Mouse (Mus musculus) cerebellum, adult 2 months (tissue): ENCODE measurements around the gene Adamts18. TPM values are rescaled to one million over a fixed set of nuclear protein-coding genes. Genes with fewer than 3 reads are reported as not detected.

Source experiments
- DNase-seq, 2 experiments: peaks; one replicate each; pipeline ENCODE4 v3.0.0; 2021
- H3K27ac ChIP-seq: fragments of 200-500 bp; 2 replicates; pipeline ENCODE4 v1.5.1; 2012; ENCODE audit warnings: low read length, control low read depth, inconsistent platforms; ENCODE audit not compliant: insufficient read depth
- H3K27me3 ChIP-seq: fragments of 200-500 bp; 2 replicates; pipeline ENCODE4 v1.6.1; 2012; ENCODE audit warnings: inconsistent platforms, mild to moderate bottlenecking, low read length, moderate library complexity; ENCODE audit not compliant: control insufficient read depth, insufficient read depth
- H3K4me1 ChIP-seq: fragments of 200-500 bp; 2 replicates; pipeline ENCODE4 v1.6.1; 2011; ENCODE audit warnings: low read length; ENCODE audit not compliant: control insufficient read depth, insufficient read depth
- H3K4me3 ChIP-seq: fragments of 200-500 bp; replicated peaks from 2 replicates; pipeline ENCODE3; 2011; ENCODE audit warnings: mild to moderate bottlenecking, low read depth, low read length, control low read depth; ENCODE audit not compliant: insufficient read depth
- CTCF ChIP-seq: fragments of 200-500 bp; IDR thresholded peaks from 2 replicates; pipeline ENCODE4 v1.5.1; 2011; ENCODE audit warnings: low read depth, mild to moderate bottlenecking, control low read depth, low read length, moderate library complexity, borderline replicate concordance; ENCODE audit not compliant: insufficient read depth
- POLR2A ChIP-seq: fragments of 200-500 bp; IDR thresholded peaks from 2 replicates; pipeline ENCODE4 v1.6.1; 2011; ENCODE audit warnings: low read length, control low read depth, borderline replicate concordance; ENCODE audit not compliant: insufficient read depth
- WGBS: fragments of 180-500 bp; shearing (Covaris S2); methylation state at CpG from one replicate; pipeline ENCODE4 v1.1.7; 2018; 5-methylcytosine and 5-hydroxymethylcytosine counted together
- polyA plus RNA-seq: library from polyadenylated mRNA; depleted of rRNA; stranded (reverse); fragments of >200 nt; gene quantifications from 2 replicates; pipeline ENCODE4 v1.2.3, GENCODE M21; 2012

Adamts18 gene
- polyA plus RNA-seq, 1 experiment, result 9.6 TPM

DNA sequence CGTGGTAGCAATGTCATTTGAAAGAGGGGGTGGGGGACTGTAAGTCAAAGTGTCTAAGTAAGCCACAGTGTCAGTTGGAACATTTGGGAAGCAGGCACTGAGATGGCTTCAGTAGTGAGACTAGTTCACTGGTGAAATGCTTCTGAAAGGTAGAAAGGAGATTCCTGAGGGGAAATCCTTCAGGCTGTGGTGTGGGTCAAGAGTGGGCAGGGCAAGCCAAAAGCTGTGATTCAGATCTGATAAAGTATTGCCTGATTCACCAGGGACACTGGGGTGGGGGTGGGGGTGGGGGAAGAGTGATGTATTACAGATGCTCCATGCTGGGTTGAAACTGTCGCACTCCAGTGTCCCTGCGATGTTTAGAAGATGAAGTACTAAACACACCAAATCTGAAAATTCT is 173.9 kb downstream of the Adamts18 start:
- H3K4me3 ChIP-seq, result no peak overlapping the region
- 80% methylated on average over 3 of the region's 3 CpGs for WGBS
- no peak for TF ChIP-seq CTCF
- TF ChIP-seq POLR2A, result no peak

DNA sequence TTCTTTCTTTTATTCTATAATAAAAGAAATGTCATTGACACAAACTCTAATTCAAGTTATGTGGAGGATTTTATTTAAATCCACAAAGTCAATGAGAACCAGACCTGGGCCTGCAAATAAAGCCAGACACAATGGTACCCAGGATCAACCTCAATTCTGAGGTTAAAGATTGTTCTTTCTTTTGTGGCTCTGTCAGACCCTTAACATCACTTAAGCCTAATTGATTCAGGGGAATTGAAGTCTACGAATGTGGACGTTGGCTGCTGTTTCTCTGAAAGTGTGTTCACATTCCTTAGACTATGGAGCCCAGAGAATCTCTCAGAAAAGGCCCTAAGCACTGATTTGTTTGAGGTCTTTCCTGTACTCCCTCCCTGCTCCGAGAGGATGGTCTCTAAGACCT is 175.2 kb downstream of the Adamts18 start:
- Histone ChIP-seq H3K27me3 (no peaks in the 10 kb centered on the region), H3K4me3 (no peak overlapping the region), H3K27ac (no peak overlapping the region), H3K4me1 (peaks cover 4% of the 10 kb centered on the region; the same call in 1 of the 2 replicates)
- no peak for TF ChIP-seq POLR2A
- no peak for TF ChIP-seq CTCF
- WGBS, result 84% methylated on average over 3 of the region's 3 CpGs
- no peak for DNase-seq

More for the DNA sequence above, 173.9 kb downstream of the Adamts18 start:
- Histone ChIP-seq H3K4me1 (peaks cover 4% of the 10 kb centered on the region; the same call in 1 of the 2 replicates), H3K27me3 (no peaks in the 10 kb centered on the region), H3K27ac (no peak overlapping the region)
- DNase-seq, result no peak

DNA sequence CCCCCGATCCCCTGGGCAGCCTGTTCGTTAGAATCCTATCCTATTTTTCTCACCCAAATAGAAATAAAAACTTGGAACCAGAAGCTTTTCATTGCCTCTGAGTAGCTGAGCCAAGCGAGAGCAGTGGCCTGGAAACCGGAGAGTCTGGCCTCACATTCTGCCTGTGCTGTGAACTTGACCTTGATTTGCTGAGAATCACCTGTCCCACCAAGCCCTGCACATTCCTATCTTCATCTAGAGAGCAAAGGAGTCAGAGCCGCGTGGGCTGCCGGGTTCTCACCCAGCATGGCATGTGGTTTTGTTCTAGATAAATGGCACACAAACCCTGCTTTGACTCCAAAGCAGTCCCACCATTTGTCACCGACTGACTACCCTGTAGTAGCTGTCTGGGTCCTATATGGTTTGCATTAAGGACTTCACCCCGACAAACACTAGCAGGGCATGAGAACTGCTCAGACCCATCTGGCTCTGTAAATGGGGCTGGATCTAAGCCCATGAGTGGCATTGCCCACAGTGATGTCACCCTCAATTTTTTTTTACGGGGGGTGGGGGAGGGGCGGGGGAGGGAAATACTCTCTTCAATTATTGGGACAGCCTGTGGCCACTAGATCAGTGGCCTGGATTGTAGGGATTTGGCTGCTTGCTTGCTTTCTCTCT is 175.8 kb downstream of the Adamts18 start:
- WGBS, result 20% methylated on average over 11 of the region's 11 CpGs
- Histone ChIP-seq H3K27me3 (no peaks in the 10 kb centered on the region), H3K4me1 (peaks cover 4% of the 10 kb centered on the region; the same call in 1 of the 2 replicates), H3K27ac (no peak overlapping the region), H3K4me3 (no peak overlapping the region)
- TF ChIP-seq POLR2A (no peak), CTCF (no peak)
- peak; percentile 21 to 43 for DNase-seq

DNA sequence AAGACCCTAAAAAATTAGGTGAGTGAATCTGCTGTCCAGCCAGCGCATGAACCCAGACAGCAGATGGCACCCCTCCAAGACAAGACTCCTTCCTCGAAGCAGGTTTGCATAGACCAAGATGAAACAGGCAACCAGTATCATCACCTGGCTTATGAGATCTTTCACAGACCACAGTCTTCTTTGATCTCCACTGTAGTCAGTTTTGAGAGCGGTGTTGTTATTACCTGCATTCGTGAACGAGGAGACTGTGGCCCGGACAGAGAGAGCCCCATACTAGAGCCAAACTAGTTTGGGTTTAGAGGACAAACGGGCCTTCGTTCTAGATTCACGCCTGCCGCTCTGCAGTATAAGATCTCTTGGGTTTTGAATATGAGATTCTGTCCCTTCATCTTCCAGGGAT is 178.6 kb downstream of the Adamts18 start:
- TF ChIP-seq CTCF, result no peak
- no peak for DNase-seq

DNA sequence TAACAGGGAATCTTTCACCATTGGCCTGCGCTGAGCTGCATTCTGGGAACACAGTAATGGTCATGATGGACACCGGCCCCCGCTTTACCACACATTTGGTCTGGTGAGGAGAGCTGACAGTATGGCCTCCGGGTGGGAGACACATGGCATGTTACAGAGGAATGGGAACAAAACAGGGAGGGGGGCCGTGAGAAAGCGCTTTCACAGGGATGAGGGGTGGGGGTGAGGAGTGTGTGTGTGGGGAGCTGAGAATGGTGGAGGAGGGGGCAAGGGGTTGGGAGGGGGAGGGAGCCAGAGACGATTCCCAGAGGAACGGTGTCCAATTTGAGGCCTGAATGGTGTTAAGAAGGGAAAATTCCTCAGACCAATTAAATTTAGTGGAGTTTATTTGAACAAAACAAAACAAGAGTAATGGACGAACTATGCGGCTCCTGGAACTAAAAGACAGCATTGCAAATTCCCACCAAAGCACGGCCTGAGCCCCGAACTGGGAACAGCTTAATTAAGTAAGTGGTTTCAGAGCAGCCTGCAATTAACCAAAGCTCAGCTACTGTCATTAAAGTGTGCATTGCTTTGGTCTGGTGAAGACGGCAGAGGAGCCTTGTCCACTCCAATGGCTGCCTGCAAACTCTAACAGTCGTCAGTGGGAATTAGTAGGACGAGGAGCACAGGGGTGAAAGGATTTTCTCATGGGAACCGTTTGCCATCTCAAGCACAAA is 181.7 kb downstream of the Adamts18 start:
- WGBS, result 81% methylated on average over 16 of the region's 16 CpGs
- DNase-seq, result no peak
- H3K4me1 ChIP-seq, result no peaks in the 10 kb centered on the region
- TF ChIP-seq CTCF (no peak), POLR2A (no peak)
- no peak overlapping the region for H3K4me3 ChIP-seq
- H3K27ac ChIP-seq, result no peak overlapping the region
- H3K27me3 ChIP-seq, result no peaks in the 10 kb centered on the region

More for the DNA sequence above, 178.6 kb downstream of the Adamts18 start:
- no peak overlapping the region for H3K27ac ChIP-seq
- no peak overlapping the region for H3K4me3 ChIP-seq
- peaks cover 4% of the 10 kb centered on the region; the same call in 1 of the 2 replicates for H3K4me1 ChIP-seq
- no peaks in the 10 kb centered on the region for H3K27me3 ChIP-seq
- 88% methylated on average over 10 of the region's 10 CpGs for WGBS

DNA sequence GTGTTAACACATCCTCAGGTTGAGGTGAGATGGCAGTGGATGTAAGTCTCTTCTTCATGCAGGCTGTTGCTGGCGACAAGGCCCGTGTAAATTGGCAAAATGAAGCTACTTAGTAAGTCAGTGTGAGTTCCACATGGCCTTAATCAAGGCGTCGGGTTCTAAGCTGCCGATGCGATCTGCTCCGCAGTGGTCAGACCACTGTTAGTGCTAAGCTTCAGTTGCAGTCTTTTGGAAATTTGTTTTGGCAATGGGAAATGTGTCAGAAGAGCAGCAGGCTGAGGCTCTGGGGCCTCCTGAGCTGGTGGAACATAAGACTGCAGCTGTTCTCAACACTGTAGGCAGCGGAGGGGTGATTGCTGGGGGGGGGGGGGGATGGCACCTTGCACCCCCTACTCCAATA is 182.6 kb downstream of the Adamts18 start:
- Histone ChIP-seq H3K27me3 (no peaks in the 10 kb centered on the region), H3K4me1 (no peaks in the 10 kb centered on the region), H3K27ac (no peak overlapping the region), H3K4me3 (no peak overlapping the region)
- TF ChIP-seq POLR2A, result no peak
- TF ChIP-seq CTCF, result no peak
- 55% methylated on average over 8 of the region's 8 CpGs for WGBS
- DNase-seq, result no peak

DNA sequence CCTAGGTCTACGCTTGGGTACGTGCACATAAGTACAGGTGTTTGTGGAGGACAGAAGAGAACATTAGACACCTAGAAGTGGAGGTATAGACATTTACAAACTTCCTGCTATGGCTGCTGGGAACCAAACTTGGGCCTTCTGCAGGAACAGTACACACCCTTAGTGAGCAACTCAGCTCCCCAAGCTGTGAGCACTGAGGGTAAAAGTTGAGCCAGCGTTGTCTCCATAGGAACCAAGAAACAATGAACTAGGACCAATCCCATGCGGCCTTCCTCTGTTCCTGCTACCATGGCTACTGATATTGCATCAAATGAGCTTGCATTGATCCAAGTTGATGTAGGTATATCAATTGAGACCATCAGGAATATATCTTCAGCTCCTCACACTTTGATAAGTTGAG is 183.5 kb downstream of the Adamts18 start:
- 60% methylated on average over 4 of the region's 4 CpGs for WGBS

DNA sequence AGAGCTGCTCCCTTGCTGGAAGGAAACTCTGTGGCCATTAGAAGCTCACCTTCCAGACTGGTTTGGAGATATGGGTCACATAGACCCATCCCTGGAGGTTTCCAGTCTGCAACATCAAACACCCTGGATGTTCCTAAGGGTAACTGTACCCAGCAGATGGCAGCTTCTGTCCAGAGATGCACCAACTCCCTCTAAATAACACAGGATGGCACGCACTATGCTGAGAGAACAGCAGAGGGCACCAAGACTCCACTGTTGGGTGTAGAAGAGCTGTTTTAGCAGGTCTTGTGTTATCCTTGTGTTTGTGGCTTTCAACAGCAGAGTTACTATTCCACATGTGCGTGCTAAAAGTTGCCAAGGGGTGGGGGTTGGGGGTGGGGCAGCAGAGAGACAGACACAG is 184.0 kb downstream of the Adamts18 start:
- TF ChIP-seq POLR2A (no peak), CTCF (peak; percentile 100)
- Histone ChIP-seq H3K27me3 (no peaks in the 10 kb centered on the region), H3K4me1 (no peaks in the 10 kb centered on the region), H3K4me3 (no peak overlapping the region), H3K27ac (no peak overlapping the region)
- peak; percentile 74 to 81 for DNase-seq
- WGBS, result 8% methylated on average over 2 of the region's 2 CpGs

More for the DNA sequence above, 183.5 kb downstream of the Adamts18 start:
- Histone ChIP-seq H3K27me3 (no peaks in the 10 kb centered on the region), H3K4me3 (no peak overlapping the region), H3K4me1 (no peaks in the 10 kb centered on the region), H3K27ac (no peak overlapping the region)
- TF ChIP-seq POLR2A, result no peak
- no peak for TF ChIP-seq CTCF
- no peak for DNase-seq
